Mouse (Mus musculus): ENCODE results near the gene Ang6.
"Not testable (repeated sequence)": the region's sequence is repeated elsewhere in the genome, so short reads cannot be mapped to it uniquely, and the experiment has no call there.

Ang6 gene

DNA sequence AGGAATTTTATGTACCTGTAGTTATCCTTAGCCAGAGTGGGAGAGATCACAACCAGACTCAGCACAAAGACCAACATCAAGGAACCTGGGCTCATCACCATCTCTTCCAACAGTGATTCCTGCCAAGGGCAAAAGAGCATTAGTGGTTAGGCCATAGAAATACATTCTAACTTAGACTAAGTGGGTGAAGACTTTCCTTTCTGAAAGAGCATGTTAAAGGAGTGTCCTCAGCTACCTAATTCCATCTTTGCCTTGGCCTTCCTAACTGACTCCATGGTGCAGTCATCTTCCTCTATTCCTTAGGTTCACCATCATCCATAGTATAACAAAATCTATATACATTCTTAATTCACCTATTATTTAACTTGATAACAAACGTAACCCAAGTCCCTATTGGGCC, at the start of gene Ang6:
TSS of gene Ang6 (minus strand) at position 101 of the 400 bp plus-strand sequence.
- DNase-seq (ENCODE audit: low read depth, low spot score), result no peak

DNA sequence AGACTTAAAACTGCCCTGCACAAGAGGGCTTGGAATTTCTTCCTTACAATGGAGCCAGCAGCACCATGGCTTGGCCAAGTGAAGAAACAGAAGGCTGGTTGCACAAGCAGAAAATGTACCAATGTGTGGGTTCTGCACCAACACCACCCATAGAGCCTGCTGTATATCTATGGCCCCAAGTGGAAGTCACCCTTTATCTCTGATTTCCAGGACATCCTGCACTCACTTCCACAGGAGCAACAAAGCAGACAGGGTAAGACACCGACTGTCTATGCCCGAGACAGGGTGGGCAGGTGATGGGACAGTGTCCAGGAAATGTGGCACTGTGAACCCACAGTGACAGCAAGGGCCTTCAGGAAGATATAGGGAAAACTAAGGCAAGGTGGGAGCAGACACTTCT, 44.5 kb upstream of the Ang6 start:
- DNase-seq (ENCODE audit: low read depth, low spot score), result not testable (repeated sequence)

DNA sequence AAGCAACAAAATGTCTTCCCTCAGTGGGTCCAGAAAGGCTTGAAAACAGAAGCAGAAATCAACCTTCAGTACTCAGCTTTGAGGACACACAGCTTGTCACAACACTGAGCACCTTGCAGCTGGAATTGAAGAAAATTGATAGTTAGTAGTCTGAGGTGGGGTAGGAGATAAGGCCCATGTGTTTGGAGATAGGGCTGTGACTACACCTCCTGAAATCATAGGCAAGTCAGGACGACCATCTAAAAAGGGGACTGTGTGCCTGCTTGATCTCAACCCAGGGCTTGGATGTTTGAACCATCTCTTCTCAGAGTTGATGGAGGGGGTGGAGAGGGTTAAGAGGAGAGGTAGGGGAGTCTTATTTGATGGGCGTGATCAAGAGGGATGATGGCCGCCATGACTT, 29.8 kb upstream of the Ang6 start:
- DNase-seq (ENCODE audit: low read depth, low spot score), result not testable (repeated sequence)

GRCm38 (mm10) chr14:44009686-44010085, 7.6 kb upstream of the Ang6 start:
- DNase-seq (ENCODE audit: low read depth, low spot score), result not testable (repeated sequence)

GRCm38 (mm10) chr14:44008021-44008420, 6.0 kb upstream of the Ang6 start:
- not testable (repeated sequence) for DNase-seq (ENCODE audit: low read depth, low spot score)

DNA sequence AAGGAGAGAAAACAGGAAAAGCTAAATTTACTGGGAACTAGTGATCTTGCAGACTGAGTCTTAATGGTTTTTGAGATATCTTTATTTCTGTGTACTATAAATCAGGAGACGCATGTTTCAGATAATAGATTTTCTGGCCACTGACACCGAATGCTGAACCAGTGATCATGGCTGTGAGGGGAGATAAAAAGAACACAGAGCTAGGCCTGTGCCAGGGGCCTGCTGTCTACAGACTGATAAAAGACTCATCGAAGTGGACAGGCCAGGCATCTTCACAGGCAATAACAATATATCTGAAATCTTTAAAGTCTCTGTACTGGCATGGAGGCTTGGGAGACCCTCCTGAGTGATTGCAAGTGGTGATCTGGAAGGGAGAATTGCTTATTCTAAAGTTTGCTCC, 469 bp downstream of the Ang6 start:
- DNase-seq (ENCODE audit: low read depth, low spot score), result no peak

DNA sequence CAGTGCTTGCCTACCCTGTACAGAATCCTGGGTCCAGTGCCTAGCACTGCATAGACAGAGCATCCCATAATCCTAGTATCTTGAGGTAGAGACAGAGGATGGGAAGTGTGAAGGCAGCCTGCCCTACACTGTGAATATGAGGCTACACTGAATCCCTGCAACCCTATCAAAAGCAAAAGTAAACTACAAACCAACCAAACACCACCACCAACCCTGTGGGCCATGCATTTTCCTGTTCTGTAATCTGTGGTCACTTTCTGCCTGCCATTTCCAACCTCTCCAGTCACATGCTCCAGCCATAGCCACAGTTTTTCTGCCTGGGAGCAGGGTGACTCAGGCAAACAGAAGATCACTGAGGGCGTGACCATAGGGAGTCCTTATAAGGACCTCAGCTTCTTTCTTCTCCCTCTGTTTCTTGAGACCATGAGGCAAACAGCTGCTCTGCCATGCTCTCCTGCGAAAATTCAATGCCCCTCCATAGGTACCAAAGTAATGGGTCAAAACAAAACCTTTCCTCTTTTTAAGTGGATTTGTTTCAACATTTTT, 3.5 kb downstream of the Ang6 start:
- DNase-seq (ENCODE audit: low read depth, low spot score), result peak; percentile 35

GRCm38 (mm10) chr14:43987404-43987803, 14.7 kb downstream of the Ang6 start:
- DNase-seq (ENCODE audit: low read depth, low spot score), result peak; percentile 81

DNA sequence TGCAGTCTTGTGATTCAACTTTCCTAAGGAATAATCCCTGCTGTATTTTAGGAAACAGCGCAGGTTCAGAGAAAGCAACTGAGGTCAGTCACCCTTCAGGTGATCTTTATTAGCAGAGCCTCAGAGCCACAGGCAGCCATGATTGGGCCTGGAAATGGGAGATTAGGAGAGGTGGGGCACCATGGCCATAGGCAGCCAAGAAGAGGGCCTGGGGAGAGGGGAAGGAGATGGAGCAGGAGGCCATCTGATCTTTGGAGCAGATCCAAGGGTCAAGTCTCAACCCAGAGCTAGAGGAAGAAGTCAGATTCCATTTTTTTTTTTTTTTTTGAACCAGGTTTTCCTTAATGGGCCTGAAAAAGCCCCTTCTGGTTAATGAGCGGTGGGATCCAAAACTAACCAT, 15.9 kb downstream of the Ang6 start:
- DNase-seq (ENCODE audit: low read depth, low spot score), result no peak

- peak; percentile 70 for DNase-seq (ENCODE audit: low read depth, low spot score)
Measured at GRCm38 (mm10) chr14:43983897-43984296, 18.2 kb downstream of the Ang6 start.

DNA sequence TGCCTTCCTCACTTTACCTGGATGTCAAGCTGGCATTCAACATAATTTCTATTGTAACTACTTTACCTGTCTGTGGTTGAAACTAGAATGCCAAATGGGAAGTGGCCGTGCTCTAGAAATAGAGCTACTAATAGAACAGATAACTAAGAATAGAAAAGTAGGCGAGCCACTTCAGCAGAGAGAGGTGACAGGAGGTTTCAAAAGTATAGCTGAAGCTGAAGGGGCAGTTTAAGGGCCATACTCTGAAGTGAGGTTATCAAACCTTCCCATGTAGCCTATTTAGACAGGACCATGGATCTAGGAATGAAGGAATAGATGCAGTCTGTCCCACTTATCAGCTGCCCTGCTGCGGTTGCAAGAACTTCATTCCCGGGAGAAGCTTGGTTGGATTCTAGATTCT, 18.6 kb downstream of the Ang6 start:
- no peak for DNase-seq (ENCODE audit: low read depth, low spot score)

DNA sequence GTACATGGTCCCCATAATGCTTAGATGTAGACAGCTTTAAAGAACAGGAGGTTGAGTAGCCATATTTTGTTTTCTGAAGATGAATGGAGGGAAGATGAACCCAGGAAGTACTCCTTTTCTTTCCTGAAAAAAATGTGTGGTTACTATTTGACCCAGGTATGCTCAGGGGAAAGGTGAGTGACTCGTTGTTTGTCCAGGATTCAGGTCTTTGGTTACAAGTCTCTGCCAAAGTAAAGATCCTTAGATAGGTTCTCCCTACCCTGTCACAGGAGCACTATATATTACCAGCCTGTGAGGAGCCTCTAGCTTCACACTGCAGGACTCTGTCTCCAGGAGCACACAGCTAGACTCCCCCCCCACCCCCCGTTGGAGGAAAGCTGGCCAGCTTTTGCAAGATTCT, 45.3 kb downstream of the Ang6 start, which contains the start of gene Ang5:
TSS of gene Ang5 (plus strand) at position 301 of the 400 bp plus-strand sequence.
- DNase-seq (ENCODE audit: low read depth, low spot score), result not testable (repeated sequence)

- DNase-seq (ENCODE audit: low read depth, low spot score), result not testable (repeated sequence)
Measured at GRCm38 (mm10) chr14:43955074-43955473, 47.0 kb downstream of the Ang6 start.

DNA sequence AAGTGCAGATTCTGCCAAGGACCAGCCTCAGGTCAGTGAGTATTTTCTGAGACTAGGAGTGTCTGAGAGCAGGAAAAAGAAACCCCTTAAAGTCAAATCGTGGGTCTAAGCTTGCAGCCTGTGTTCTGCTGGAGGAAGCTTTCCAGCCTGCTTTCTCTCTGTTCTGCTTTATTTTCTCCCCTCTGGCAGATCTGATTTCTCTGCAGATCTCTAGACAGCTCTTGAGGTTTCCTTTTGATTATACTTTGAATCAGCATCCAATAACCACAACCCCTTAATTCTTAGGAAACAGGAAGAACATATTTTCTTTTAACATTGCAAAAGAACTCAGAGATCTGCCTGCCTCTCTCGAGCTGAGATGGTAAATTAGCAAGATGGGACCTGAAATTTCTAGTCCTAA, 48.7 kb downstream of the Ang6 start:
- DNase-seq (ENCODE audit: low read depth, low spot score), result not testable (repeated sequence)
